Mouse (Mus musculus): Measurements from ENCODE around the gene Klk8.
A peak's percentile ranks its signal among the peaks of the same experiment; 100 is the strongest.

Klk8 gene

GRCm38 (mm10) chr7:43797333-43797769 lies at the start of gene Klk8:
Gene Klk8 (plus strand): TSS chr7:43797577.
- peak; percentile 48 to 51 for DNase-seq

DNA sequence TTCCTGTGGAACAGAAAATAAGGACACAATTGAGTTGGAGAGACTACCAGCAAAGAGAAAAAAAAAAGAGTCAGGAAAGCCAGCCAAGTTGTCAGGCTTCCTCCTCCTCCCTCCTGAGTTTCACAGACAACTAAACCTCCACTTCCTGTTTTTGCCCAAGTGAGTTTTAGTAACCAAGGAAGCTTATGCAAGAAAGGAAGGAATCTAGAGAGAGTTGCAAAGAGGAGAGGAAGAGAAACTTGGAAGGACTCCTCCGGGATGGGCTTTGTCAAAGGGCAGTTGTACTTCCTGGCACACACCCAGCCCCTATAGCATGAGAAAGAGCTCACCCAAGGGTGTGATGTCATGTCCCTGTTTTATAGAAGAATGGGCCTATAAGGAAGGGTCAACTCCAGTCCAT lies 49.6 kb upstream of the Klk8 start:
- DNase-seq: peak; percentile 43 to 44

GRCm38 (mm10) chr7:43752806-43753205 lies 44.6 kb upstream of the Klk8 start:
- no peak for DNase-seq

DNA sequence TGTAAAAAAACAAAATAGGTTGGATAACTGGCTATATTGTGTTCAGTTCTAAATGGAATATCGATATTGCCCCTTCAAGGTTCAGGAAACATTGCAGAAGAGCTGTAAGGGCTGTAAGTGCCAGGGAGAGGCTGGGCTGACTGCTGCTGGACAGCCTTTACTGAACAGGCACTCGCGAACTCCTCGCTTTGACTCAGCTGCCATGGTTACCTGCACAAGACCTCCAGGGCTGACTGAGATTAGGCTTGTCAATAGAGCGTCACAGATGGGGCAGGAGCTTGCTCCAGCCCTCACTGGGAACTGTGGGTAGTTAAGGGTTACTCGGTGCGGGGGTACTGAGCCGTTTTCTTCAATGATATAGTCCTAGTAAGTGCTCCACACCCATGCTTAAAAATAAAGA lies 30.9 kb upstream of the Klk8 start:
- no peak for DNase-seq

- DNase-seq: no peak
These were observed 28.8 kb upstream of the Klk8 start, which contains the start of gene Klk12 for GRCm38 (mm10) chr7:43768597-43768996. Gene Klk12 (plus strand): TSS chr7:43768897.

DNA sequence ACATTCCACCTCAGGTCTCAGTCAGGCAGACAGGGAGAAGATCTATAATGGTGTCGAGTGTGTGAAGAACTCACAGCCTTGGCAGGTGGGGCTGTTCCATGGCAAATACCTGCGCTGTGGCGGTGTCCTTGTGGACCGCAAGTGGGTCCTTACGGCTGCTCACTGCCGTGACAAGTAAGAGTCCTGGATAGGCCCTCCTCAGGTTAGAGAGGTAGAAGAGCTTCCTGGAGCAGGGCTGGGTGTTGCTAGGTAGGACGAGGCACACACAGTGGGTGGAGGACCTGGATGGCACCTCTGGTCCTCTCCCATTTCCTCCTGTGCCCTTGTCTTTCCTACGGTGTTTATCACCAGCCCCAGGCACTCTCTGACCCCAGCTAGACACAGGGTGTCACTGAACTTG lies 27.7 kb upstream of the Klk8 start:
- no peak for DNase-seq

DNA sequence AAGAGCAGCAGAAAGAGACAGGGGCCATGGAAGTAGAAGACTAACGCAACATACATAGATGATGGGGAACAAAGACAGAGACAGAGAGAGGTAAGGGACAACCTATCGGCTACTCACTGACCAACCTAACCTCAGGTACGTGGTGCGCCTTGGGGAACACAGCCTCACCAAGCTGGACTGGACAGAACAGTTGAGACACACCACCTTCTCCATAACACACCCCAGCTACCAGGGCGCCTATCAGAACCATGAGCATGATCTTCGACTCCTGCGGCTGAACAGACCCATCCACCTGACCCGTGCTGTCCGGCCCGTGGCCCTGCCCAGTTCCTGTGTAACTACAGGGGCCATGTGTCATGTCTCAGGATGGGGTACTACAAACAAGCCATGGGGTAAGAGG lies 26.7 kb upstream of the Klk8 start:
- DNase-seq: no peak

DNA sequence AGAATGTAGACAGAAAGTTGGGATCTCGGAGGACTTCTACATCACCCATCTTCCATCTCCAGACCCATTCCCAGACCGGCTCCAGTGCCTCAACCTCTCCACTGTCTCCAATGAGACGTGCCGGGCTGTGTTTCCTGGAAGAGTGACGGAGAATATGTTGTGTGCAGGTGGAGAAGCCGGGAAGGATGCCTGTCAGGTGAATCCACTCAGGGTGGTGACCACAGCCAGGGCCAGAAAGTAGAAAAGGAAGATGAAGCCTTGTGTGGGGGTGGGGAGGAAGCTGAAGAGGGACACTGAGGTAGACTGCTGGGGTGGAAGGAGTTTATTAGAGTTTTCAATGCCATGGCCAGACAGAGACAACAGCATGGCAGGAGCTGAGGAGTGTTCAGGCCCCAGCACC lies 25.5 kb upstream of the Klk8 start:
- no peak for DNase-seq

DNA sequence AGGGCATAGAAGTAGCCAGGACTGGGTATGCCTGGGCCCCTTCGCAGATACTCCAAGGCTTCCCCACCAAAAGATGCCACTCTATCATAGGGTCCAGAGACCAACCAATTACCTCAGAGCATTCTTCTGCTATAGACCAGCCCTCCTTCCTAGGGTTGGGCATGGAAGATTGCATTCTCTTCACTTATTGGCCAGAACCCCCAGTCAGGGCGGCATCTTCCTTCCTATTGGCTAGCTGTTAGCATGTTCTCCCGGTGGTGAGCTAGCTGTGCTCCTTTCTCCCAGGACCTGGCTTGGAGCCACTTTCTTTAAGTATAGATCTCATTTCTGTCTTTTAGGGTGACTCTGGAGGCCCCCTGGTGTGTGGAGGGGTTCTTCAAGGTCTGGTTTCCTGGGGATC lies 24.5 kb upstream of the Klk8 start:
- no peak for DNase-seq

DNA sequence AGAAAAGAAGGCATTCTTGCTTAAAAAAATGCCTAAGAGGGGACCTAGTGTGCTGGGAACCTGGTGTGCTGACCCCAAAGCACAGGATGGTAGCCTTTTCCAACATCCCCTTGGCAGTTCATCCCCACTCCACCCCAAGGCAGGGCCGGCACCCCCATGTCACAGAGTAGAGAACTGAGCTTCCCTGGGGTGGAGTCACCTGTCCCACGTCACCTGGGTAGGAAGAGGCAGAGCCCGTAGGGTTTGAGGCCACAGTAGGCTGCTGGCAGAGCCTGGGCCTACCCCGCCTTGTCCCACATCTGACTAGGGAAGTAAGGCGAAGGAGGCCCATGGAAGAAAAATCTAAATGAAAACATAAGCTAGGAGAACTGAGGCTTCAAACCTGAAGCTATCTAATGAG lies 23.0 kb upstream of the Klk8 start, which contains the start of gene Klk11:
TSS of gene Klk11 (plus strand) at position 241 of the 400 bp plus-strand sequence.
- no peak for DNase-seq

GRCm38 (mm10) chr7:43774802-43775201 lies 22.6 kb upstream of the Klk8 start:
- DNase-seq: no peak

GRCm38 (mm10) chr7:43775311-43776057 lies 21.9 kb upstream of the Klk8 start:
- DNase-seq: no peak

DNA sequence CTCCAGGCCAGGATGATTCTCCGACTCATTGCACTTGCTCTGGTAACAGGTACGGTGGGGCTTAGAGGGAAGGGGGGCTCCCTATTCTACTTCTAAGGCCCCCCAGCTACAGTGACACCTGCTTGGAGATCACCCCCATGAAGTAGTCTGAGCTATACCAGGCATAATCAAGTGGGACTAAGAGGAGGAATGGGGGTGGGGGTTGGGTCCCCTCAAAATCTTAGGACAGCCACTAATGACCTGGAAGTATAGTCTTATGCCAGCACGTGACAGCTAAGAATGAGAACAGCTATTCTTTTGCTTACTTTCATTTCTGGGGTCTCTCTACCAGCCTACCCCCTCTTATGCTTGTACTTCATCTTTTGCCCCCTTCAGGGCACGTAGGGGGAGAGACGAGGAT lies 20.9 kb upstream of the Klk8 start:
- DNase-seq: no peak

- DNase-seq: no peak
These were observed 20.0 kb upstream of the Klk8 start for GRCm38 (mm10) chr7:43777423-43777822.

- no peak for DNase-seq
These were observed 19.0 kb upstream of the Klk8 start for GRCm38 (mm10) chr7:43778176-43778970.

- DNase-seq: no peak
These were observed 17.1 kb upstream of the Klk8 start for GRCm38 (mm10) chr7:43780241-43780640.

DNA sequence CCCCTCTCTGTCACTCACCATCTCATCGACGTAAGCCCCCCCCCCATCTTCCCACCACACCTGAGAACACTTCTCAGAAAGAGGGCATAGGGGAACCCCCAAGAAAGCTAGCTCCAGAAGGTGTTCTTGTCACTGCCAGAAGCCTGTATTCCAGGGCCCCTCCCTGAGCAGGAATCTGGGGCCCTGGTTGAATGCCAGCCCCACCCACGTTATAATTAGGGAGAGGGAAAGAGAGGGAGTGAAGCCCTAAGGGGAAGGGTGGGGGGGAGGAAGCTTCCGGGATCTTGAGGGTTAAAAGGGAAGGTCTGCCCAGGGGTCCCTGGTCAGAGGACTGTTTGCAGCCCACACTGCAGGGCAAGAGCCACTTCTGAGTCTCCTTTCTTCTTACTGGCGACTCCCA lies 16.6 kb upstream of the Klk8 start, which contains the start of gene Klk10:
TSS of gene Klk10 (plus strand) at position 290 of the 400 bp plus-strand sequence.
- DNase-seq: no peak

DNA sequence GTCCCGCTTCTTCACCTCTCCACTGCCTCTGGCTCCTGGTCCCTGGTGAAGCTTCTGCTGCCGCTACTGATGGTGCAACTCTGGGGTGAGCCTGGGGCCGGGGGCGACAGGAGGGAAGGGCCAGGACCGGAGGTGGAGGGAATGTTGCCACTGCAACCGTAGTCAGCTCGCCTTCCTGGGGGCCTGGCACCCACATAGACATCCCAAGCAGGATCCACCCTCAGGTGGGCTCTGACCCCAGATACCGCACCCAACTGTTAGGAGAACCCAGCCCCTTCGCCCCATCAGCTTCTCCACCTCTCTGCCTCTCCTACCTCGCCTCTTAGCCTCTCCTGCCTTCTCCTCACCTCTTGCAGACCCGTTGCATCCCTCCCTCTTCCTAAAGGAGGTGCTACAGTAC lies 15.8 kb upstream of the Klk8 start:
- DNase-seq: no peak

GRCm38 (mm10) chr7:43782275-43783265 lies 14.8 kb upstream of the Klk8 start:
- DNase-seq: peak; percentile 73 to 88

GRCm38 (mm10) chr7:43785286-43785685 lies 12.1 kb upstream of the Klk8 start:
- DNase-seq: peak in 1 of 2 experiments; percentile 23

DNA sequence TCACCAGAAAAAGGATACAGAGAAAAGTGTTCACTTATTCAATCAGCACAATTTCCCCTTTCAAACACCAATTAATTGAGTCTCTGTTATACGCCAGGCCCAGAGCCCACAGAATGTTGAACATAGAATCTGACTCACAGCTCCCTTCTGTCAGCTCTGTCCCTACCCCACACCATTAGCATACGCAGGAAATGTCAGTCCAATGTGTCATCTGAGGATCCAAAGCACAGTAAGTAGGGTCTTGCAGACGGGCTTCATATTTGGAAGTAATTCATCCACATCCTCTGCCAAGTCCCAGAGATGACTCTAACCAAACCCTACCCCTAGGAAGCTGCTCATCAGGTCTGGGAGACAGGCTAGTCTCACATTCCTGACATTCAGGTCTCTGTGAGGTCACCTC lies 9.3 kb upstream of the Klk8 start:
- no peak for DNase-seq

- DNase-seq: no peak
These were observed 8.1 kb upstream of the Klk8 start for GRCm38 (mm10) chr7:43789295-43789694.

DNA sequence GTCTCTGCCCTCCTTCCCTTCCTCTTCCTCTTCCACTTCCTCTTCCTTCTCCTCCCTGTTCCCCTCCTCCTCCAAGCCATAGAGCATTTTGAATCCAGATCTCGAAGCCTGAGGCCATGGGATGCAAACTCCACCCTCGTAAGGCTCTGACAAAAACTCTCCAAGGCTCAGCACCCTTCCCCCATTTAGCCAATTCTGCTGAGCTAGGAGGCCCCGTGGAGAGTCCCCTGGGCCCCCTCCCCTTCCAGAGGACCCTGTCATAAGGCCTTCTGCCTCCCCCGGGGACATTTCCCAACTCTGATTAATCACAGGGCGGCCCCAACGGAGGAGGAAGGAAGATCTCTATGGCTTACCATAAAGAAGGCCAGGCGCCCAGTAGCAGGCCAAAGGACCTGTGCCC lies 5.8 kb upstream of the Klk8 start, which contains the start of gene Klk9:
TSS of gene Klk9 (plus strand) at position 301 of the 400 bp plus-strand sequence.
- no peak for DNase-seq

All from lung, postnatal 4 days (tissue).